Mouse (Mus musculus): ENCODE measurements around the gene Cyp2c38.
"Not testable (repeated sequence)": the region's sequence is repeated elsewhere in the genome, so short reads cannot be mapped to it uniquely, and the experiment has no call there.

Gene Cyp2c38

GRCm38 (mm10) chr19:39462941-39463340 is at the start of gene Cyp2c38:
Gene Cyp2c38, minus strand, starts transcription at chr19:39463075.
- no peak for DNase-seq (ENCODE audit: low spot score)

GRCm38 (mm10) chr19:39510534-39510933 is 47.7 kb upstream of the Cyp2c38 start, which contains the start of gene Cyp2c39:
Gene Cyp2c39, plus strand, starts transcription at chr19:39510862.
- no peak for DNase-seq (ENCODE audit: low spot score)

- DNase-seq (ENCODE audit: low spot score), result no peak
These were observed 46.7 kb upstream of the Cyp2c38 start for GRCm38 (mm10) chr19:39509533-39509932.

- DNase-seq (ENCODE audit: low spot score), result no peak
These were observed 43.5 kb upstream of the Cyp2c38 start for GRCm38 (mm10) chr19:39506341-39506740.

GRCm38 (mm10) chr19:39483961-39484360 is 21.1 kb upstream of the Cyp2c38 start:
- DNase-seq (ENCODE audit: low spot score), result not testable (repeated sequence)

DNA sequence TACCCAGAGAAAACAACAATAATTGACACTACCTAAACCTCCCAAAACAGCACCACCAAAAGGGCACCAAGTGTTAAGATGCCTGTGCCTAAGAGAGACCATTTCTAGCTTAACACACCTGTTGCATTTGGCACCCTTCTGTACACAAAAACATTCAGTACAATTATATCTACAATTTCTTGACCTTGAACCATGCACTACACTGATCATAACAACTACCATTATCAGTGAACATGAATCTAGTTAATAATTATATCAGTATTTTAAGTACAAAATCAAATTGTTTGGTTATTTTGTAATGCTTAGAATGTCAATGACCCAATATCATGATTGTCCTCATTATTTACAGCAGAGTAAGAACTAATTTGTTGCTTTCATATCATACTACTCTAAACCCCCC is 1.0 kb upstream of the Cyp2c38 start:
- no peak for DNase-seq (ENCODE audit: low spot score)
